Mouse (Mus musculus) CD4-positive, CD25-positive, alpha-beta regulatory T cell, adult 4 months (primary cell): ENCODE data around the gene L3mbtl4. TPM values are rescaled to one million over a fixed set of nuclear protein-coding genes. Genes with fewer than 3 reads are reported as not detected.

Source experiments
- ATAC-seq: one replicate; pipeline ENCODE4 v1.8.0; 2017
- polyA plus RNA-seq, 2 experiments: library from polyadenylated mRNA; unstranded; fragments of 100-300 nt; shearing (Covaris generic); gene quantifications; one replicate each; pipeline ENCODE4 v1.2.1; 2017

Gene L3mbtl4
- polyA plus RNA-seq, 2 experiments from 2014 or later, result not detected

DNA sequence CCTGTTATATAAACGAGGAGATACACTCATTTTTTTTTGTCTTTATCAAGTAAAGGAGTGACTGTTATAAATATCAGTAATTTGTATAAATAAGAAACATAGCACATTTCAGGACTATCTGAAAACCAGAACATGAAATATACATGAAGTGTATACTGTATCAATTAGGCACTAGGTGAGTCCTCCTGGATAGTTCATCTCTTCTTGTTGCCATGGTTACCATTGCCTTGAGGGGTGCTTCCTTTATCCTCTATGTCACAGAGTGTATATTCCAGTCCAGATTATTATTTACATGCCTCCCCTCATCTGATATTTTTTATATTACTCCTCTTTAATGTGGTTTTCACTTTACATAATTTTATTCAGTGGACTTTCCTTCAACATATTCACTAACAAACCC, 392.9 kb downstream of the L3mbtl4 start:
- no peak for ATAC-seq

DNA sequence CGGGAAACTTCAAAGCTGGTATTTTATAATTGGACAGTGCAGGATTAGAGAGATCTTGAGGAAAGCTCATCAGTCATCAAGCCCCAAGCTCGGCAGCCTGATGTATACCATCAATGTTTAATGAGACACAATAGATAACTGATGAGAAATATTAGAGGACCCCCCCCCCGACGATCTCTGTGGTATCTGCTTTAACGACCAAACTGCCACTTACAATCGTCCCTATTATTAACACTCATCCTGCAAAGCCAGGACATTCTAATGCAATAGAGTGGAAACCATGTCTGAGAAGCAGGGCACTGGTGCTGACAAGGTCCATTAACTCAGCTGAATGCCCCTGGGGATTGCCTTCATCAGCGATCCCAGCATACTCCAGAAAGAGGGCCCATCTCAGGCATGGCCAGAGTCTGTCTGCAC, 398.5 kb downstream of the L3mbtl4 start:
- ATAC-seq, result no peak

- ATAC-seq, result no peak
Observed at GRCm38 (mm10) chr17:68710701-68711100, 437.1 kb downstream of the L3mbtl4 start.

GRCm38 (mm10) chr17:68711350-68711749, 437.8 kb downstream of the L3mbtl4 start:
- no peak for ATAC-seq

DNA sequence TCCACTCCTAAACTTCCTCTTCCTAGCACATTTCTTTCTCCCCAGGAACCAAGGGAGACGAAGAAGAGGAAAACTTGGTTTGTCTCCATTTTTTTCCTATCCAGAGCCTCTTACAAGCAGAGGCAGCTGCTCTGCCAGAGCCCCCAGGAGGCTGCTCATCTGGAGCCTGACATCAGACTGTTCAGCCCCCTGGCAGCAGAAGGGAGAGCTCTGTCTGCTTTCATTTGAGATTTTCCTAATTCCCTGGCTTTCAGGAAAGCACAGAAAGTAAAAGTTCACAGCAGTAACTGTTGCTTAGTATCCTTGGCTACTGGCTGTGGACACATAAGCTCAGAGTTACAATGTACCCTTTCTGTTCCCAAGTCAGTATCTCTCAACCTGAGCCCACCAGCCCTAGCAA, 474.7 kb downstream of the L3mbtl4 start:
- no peak for ATAC-seq

- no peak for ATAC-seq
Observed at GRCm38 (mm10) chr17:68750513-68750912, 476.9 kb downstream of the L3mbtl4 start.

GRCm38 (mm10) chr17:68753112-68753511, 479.5 kb downstream of the L3mbtl4 start:
- ATAC-seq, result no peak

DNA sequence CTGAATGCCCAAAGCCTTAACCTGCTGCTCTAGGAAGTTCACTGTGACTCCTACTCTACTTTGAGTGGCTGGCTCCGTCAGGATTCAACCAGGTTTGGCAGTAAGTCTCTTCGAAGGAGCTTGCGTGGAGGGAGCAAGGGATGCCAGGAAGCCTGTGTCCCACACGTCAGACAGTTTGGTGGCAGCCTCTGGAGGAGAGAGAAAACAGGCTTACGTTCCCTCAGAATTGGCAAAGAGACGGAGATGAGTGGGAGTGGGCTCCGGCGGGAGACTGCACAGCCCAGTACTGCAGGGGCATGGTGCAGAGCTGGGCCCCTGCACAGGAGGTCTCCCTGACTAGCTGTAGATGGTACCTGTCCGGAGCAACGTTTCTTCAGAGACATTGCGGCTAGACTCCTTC, 481.2 kb downstream of the L3mbtl4 start:
- no peak for ATAC-seq

DNA sequence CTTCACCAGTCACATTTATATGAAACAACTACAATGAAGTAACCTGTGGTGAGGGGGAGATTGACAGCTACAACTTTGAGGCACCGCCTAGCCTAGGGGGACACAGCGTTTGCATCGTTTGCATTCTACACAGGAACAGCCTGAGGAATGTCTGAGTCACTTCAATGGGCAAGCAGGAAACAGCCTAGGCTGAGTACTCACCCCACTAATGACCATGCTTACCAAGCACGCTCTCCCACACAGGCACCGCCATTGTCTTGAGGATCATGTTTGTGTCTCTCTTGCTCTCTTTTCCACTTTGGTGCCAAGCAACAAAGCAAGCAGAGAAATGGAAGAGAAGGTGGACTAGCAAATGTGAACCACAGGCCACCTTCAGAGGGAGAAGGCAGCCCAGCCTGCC, 484.8 kb downstream of the L3mbtl4 start:
- no peak for ATAC-seq

DNA sequence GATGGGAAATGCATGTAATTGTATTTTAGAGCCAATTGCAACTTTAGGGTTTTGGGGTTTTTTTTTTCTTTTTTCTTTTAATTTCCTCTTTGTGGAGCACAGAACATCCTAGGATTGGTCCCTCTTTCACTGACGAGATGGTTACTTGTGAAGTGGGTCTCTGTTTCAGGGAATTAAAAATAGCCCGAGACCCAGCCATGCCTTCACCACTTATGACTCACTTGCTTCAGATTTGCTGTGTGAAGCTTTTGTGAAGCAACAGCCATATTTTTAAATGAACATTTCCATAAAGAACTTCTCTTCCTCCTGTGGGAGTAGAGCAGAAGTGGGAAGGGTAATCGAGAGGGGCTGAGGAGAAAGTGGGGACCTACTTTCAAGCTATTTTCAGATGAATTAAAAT, 485.3 kb downstream of the L3mbtl4 start:
- no peak for ATAC-seq

DNA sequence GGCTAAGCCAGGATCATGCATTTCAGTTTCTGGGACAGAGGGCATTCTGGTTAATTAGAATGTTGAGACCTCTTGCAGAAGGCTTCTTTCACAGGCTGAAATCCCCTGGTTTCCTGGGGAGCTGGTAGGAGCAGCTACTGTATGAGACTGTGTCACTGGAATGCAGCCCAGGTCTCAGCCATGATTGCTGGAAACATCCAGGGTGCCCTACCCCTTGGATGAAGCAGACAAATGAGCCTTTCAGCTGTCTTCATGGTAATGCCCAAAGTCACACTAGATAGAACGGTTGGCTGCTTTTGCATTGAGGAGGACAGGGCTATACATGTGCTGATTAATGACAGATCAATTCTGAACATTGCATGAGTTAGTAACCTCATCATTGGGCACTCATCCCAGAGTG, 486.4 kb downstream of the L3mbtl4 start:
- ATAC-seq, result no peak

- ATAC-seq, result no peak
Observed at GRCm38 (mm10) chr17:68764329-68764880, 490.8 kb downstream of the L3mbtl4 start.

DNA sequence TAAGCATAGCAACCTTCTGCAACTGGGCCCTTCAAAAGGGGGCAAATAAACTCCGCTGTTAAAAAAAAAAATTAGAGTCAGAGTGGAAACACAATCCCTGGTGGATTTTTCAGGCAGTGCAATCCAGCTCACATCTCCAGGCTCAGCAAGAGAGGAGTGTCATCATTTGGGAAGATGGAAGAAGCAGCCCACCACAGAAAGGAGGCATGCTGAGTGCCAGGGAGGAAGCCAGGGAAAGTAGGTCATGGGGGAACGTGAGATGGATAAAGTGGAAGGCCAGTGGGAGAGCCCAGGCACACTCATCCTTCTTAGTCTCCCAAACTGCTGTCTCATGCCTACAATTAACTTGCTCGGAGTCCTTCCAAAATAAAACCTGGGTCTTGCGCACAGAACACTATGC, 496.0 kb downstream of the L3mbtl4 start:
- ATAC-seq, result no peak

- ATAC-seq, result no peak
Observed at GRCm38 (mm10) chr17:68771046-68771750, 497.6 kb downstream of the L3mbtl4 start.

DNA sequence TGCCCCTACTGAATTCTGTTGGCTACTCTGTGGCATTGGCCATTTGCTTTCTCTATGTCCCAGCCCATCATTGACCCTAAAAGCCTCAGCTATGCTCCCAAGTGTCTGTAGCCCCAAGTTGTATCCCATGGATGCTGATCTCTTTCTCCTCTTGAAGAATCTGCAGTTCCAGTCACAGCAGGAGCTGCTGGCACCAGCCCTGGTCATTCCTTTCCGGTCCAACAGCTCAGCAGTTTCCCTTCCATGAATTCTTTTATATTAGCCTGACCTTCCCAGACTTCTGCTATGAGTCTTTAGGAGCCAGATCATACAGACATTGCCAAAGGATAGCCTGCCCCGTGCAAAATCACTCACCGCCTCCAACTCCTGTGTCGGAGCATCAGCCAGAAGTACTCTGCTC, 520.1 kb downstream of the L3mbtl4 start:
- no peak for ATAC-seq

DNA sequence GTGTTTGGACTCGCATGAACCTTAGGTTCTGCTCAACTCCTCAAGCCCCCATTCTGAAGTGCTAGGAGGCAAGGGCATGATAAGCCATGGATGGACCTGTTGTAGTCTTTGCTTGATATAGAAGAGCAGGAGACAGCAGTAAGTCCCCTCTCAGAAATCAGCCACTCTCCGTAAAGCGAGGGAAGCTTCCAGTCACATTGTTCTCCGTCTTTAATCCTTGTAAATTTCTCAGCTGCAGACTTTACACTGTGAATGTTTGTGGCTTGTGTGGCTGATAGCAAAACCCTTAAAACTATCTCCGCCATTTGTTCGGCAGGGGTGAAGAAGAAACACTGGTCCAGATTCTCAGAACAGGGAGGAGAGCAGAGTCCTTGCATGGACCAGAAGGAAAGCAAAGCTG, 552.7 kb downstream of the L3mbtl4 start, which contains the start of gene Tmem200c:
Gene Tmem200c (plus strand): TSS at position 301 of the 400 bp plus-strand sequence.
- no peak for ATAC-seq
